Mouse (Mus musculus) kidney, adult 11 months (tissue): ENCODE measurements around the gene E130308A19Rik.

Experiments used
- DNase-seq: peaks from one replicate; pipeline ENCODE4 v3.0.0; 2022

The E130308A19Rik gene

DNA sequence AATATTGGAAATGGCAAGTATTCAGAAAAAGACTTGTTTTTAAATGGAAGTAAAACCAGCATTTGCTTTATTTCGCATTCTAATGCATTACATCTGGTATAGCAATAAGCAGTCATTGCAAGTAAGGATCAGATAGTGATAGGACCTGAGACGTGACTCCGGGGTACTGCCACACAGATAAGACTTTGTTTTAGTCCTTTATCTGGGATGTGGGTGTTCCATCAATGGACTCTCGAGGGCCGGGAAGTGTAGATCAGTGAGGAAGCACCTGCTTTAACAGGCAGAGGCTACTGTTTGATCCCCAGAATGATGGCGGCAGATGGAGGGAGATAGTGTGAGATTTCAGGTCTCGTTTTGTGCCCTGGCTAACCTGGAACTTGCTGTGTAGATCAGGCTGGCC is 105.5 kb downstream of the E130308A19Rik start:
- DNase-seq: no peak

DNA sequence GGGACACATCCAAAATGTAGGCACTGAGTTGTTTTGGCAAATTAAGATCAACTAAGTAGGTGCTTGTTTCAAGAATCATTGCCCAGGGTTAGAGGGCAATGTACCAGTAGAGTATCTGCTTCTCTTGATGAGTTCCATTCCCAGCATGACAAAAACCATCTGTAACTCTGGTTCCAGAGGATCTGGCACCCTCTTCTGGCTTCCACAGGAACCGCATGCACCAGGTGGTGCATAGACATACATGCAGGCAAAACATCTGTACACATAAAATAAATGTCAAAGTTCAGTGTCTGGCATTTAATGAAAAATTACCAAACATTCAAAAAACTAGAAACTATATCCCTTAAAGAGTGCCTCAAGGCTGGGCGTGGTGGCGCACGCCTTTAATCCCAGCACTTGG is 113.3 kb downstream of the E130308A19Rik start:
- no peak for DNase-seq

DNA sequence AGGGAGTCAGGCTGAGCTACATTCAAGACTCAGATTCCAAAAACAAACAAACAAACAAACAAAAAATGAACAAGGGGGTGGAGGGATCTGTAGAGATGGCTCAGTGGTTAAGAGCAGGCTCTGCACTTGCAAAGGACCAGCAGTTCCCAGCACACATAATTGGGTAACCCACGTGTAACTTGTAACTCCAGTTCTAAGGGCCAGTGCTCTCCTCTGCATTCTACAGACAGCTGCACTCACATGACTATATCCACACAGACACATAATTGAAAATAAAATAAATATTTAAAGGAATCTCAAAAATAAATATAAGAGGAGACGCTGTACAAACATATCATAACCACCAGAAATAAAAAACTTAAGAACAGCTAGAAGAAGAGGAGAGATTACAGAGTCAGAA is 113.9 kb downstream of the E130308A19Rik start:
- DNase-seq: no peak

DNA sequence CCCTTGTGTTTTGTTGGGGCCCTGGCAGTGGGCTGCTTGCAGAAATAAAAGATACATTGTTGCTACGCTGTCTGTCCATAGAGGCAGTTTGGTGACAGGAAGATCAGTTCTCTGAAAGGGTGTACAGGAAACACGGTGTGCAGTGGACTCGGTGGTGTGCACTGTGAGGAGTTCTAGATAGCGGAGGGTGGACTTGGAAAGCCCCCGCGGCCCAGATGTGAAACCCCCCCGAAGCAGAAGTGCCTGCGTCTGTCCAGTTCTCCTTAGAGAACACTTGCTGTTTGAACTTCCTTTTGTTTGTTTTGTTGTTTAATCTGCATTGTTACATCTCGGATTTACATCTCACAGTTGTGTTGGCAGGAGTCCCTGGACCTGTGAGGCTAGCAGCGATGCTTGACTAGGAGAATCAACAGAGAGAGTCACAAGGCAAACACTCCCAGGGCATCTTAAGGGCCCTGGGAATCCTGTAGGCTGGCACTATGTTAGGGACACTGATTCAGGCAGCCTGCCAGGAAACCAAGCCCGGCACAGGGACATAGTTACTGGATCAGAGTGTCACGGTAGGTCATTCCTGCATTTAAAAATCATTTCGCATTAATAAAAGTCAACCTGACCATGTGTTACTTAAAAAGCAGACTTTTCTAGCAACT is 127.6 kb downstream of the E130308A19Rik start:
- no peak for DNase-seq

DNA sequence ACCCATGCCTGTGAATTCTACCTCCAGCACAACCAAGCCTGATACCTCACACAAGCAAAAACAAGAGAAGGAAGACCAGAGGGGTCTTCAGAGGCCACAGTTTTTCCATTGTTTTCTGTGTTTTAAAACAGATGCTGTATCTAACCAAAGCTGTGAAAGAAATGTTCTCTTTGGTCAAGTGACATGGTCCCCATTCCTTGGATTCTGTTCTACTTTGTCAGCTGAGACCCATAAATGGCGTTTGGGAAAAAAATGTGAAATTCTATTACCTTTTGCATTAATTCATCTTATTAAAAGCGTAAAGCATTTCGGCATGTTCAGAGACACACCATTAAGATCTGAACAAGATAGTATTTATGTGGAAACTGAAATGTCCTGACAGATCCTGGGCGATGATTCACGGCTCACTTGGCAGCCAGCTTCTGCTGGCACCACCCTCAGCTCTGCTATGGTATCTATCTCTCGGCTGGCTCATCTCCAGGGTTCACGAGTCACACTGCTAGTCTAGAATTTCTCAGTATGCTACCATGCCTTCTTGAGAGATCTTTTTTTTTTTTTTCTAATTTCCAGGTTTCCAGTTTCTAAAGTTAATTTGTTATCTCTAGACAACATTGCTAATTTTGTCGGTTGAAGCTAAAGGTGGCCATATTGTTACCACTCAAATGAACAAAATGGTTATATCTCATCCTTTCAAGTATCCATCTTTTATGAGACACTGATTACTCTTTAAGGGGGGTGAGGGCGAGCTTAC is 130.5 kb downstream of the E130308A19Rik start:
- peak; percentile 53 for DNase-seq

DNA sequence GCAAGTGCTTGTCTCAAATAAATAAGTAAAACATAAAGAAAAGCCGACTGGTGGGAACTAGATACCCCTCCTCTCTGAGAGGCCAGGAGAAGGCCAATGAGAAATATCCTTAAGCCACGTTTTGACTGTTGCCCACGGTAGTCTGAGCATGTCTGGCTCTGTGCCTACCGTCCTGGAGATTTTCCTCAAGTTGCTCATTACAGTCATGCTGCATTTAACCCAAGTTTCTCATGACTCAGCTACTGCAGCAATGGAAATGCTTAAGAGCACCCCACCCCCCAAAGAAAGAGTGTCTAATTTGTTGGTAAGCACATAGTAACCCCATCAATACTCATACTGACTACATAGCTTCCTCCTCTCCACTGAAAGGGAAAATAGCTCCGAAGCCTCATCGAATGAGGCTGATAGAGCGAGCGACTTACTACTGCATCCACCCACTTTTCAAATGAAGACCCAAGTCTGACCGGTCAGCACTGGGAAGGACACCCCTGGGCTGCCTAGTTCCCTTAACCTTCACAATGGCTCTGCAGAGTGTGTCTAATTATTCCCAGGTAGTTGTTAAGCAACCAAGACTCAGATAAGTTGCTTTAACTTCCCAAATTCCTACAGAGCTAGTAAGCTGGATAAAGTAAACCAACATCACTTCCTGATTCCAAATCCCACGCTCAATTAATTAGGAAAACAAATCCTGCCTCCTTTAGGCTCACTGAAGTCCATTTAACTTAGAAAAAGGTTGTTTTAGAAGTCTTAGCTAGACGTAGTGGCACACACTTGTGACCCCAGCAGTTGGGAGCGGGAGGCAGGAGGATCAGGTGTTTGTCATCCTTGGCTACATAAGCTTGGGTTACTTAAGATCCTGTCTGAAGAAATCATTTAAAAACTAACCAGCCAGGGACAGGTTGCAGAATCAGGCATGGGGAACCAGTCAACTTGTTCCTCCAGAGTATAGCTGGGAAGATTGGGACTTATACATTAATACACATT is 131.7 kb downstream of the E130308A19Rik start:
- peak; percentile 31 for DNase-seq

DNA sequence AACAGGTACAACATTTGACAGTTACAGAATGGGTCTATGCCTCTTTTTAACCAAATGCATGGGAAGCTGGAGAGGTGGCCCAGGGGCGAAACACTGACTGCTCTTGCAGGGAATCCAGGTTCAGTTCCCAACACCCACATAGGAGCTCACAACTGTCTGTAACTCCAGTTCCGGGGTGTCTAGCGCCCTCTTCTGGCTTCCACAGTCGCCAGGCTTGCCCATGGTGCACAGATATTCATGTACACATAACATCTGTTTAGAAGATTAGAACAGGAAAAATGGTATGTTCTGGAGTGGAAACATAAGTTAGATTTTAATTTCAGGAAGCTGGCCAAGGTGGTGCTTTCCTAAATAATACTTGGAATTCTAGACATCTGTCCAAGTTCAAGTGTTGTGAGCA is 134.0 kb downstream of the E130308A19Rik start:
- no peak for DNase-seq

DNA sequence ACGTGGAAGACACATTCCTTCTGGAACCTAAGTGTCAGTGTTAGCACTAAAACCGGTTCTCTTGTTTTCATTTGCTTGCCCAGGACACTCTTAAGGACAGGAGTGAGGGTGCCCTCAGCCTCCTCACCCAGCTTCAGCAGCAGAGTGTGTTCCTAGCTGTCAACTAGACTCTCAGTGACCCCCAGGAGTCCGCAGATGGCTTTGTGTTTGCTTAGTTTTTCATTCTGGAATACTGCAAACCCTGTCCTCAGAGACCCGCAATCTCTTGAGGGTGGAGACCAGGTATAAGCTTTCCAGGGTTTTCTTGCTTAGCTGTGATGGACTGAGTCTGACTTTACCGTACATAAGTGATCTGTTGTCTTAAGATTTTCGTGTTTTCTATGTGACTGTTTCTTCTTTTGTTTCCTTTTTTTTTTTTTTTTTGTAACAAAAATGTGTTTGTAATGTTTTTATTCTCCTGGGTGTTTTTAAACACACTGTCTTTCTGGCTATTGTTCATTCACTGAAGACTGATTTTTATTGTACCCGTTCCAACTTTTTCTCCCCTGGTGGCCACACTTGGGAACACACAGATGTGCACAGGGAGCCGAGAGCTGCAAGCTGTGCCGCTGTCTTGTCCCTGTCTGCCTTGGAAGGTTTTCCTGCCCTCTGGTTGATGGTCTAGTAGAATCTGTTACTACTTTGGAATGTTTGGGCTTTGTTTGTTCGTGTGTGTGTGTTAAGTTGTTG is 134.8 kb downstream of the E130308A19Rik start:
- no peak for DNase-seq

DNA sequence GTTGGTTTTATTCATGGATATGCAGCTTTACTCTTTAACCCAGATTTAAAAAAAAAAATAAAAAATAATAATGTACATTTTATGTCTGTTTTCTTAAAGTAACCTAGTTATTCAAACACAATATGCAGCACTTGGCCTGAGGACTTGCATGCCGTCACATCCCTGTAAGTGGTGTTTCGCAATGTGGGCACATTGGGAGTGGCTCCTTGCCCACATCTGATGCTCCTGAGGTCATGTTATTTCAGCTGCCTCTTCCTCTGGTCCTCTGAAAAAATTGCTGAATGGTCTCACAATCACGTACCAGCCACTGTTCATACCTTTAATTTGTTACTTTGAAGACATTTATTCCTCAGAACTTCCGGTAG is 135.3 kb downstream of the E130308A19Rik start:
- DNase-seq: no peak

DNA sequence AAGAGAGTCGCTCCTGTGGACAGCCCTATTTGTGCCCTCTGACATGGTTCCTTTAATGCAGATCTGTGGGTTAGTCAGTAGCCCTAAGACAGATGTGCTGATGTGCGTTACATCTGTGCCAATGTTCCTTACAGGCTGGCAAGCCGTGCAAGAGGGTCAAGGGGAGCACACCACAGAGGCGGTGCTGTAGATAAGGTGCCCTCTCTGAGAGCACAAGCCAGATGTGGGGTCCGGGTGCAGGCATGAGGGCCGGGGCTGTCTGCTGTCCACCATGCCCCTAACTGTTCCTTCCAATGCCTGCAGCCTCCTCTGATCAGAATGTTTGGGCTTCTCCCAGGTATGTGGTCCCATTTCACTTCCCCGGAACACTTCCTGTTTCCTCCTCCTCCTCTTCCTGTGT is 138.9 kb downstream of the E130308A19Rik start:
- no peak for DNase-seq

DNA sequence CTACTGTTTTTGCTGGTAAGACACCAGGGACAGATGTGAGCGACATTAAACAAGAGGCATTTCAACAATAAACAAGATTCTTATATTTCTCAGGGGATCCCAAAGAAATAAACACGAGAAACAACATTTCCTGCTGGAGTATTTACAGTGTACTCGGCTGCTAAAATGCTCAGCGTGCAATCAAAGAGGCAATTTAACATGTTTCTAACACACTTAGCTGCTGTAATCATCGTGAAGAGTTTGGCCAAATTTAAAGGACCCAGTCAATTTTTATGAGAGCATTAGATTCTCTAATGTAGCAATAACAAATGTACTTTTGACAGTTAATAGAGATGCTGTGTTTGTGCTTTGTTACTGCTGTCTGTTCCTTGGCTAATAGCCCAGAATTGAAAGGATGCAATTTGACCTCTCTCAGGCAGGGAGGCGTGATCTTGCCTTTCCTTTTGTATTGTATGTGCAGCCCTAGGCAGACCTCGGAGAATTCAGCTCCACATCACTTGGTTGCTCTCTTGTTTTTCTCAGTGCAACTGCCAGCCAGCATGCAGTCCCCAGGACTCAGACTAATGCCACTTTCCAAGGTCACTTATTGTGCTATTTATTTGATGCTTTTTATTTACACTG is 139.5 kb downstream of the E130308A19Rik start:
- no peak for DNase-seq

DNA sequence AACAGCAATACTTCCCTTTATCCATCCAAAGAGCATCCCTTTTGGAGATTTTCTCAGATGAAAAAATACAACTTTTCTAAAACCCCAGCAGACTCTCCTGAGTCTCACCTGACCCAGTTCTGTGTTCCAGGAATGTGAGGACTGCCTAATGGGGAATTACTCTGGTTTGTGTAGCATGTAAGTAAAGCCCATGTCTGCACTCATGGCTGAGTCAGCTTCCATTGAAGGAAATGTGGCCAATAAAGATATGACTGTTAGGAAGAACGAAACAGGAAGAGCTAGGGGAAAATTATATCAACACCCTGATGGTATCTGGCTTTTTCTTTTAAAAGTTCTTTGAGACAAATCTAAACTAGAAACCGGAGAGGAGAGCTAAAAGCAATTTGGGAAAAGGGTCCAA is 141.7 kb downstream of the E130308A19Rik start:
- DNase-seq: no peak

DNA sequence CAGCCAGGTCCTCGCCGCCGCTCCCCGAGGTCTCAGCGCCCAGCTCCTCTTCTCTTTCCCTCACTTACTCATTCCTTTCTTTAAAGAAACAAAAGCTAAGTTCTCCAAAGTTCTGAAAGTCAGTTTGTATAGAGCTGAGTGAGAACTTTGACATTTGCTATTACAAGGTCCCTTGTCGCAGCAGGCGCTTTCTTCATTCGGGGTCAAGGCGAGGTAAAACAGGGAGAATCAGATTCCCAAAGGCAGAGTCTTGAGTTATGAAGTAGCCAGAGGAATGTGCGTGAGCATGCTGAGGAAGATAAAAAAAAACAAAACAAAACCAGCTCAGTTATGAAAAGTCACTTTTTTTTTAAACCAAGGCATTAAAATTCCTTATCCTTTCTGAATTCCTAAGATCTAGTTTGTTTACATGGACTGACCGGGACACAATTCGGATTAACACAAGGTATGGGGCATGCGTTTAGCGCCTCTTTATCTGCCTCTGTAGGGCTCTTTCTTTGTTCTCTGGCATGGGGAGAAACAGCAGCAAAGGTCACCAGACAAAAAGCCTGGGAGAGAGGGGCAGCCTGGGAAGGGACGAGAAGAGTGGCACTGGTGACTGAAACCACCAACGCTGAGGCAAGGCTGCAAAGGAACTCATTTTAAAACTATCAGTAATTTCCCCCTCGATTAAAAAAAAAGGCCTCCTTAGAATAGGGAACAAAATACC is 146.3 kb downstream of the E130308A19Rik start:
- no peak for DNase-seq

DNA sequence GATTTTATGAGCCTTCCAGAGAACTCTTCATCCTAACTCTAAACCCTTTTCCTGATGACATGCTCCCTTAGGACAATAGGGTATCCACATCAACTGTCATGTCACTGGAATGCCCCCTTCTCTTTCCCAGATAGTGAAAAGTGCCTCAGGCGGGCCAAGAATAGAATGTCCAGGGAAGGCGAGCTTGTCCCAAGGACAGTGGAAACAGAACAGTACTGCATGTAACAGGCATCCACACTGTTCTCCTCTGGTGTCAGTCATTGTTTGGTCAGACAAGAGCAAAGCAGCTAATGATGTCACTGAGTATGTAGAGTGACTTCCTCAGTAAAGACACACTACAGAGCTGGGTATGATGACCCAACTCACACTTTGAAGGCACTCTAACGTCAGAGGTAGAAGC is 151.8 kb downstream of the E130308A19Rik start:
- no peak for DNase-seq

DNA sequence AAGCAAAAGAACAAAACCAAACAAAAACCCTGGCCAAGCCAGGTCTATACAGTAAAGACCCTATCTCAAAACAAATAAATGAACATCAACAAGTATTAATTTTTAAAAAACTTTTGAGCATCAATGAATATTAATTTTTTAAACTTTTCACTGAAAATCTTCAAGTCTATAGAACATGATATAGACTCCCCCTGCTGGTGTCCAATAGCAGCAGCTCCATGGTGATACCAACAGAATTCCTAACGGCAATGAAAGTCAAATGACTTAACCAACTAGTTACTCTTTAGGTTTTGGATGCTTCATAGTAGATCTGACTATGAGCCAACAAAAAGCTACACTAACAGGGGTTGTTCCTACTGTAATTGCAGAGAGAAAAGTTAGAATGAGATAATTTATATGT is 154.6 kb downstream of the E130308A19Rik start:
- no peak for DNase-seq

DNA sequence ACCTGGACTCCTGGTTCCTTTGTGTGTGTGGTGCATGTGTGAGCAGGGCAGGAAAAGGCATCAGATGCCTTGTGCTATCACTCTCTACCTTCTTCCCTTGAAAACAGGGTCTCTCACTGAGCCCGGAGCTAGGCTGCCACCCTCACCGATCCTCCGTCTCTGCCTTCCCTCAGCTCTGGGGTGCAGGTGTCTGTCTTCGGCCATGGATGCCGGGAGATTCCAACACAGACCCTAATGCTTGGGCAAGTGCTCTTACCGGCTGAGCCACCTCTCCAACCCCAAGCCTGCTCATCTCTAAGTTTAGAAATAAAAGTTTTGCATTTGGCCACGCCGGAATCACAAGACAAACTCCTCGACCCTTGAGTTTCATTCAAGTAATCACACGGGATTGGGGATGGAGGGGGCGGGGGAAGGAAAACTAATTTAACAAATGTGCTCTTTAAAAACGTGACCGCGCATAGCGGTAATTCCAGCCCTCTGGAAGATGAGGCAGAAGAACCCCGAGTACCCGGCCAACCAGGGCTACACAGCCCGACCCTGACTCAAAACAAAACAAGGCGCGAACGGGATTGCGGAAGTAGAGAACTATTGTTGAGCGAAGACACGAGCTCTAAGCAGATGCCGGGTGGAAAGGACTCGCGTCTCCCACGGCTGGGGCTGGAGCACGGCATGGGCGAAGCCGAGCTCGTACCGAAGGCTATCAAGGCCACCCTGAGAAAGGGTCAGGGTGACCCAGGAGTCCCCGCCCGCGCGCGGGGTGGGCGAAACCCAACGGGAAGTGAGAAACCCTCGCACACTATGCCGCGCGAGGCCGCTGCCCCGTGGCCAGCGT is 157.1 kb downstream of the E130308A19Rik start:
- DNase-seq: no peak

DNA sequence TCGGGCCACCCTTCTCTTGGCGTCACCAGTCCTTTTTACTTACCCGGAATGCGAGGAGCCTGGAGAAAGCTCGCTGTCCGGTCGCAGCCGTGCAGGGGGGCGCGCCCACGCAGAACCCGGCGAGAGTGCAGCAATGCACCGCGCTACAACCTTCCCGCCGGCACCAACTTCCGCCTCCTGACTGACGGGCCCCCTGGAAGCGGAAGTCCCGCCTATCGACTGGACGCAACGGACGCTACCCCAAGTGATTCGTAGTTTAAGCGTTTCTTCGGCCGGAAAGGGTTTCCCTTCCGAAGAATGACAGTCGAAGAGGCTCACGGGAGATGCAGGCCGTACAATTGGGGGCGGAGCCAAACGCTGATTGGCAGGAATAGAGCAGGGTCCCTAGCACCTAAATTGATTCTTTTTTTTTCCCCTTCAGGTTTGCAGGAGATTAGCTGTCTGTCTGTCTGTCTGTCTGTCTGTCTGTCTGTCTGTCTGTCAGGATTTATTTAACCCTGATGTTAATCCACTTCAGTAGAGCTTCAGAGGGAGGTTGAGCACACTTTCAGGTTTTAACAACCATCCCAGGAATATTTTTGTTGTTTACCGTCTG is 157.8 kb downstream of the E130308A19Rik start:
- peak; percentile 96 for DNase-seq

DNA sequence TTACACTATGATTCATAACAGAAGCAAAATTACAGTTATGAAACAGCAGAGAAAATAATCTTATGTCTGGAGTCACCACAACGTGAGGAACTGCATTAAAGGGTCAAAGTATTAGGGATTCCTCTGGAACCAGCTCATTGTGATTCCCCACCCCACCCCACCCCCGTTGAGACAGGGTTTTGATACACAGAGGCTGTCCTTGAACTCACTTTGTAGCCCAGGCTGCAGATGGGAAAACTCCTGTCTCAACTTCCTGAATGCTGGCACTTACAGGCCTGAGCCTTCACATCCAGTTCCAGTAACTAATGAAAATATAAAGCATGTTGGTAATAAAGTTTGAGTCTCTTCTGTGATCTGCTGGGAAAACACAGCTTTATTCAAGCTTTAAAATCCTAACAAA is 159.4 kb downstream of the E130308A19Rik start:
- no peak for DNase-seq

DNA sequence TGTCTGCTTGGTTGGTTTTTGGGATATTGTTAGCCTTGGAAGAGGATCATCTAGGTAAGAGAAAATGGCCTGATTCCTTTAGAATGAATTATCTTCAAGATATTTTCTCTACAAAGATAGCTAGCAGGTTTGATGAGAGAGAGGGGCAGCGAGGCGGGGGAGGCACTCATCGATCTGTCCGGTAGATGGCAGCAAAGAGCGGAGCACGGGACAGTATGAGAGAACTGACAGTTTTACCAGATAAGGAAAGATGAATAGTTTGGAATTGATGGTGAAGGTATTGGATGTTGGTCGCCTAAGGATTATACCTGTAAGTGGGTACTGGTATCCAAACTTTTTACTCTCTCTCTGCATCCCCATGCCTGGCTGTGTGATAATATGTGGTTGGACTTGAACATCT is 160.7 kb downstream of the E130308A19Rik start:
- peak; percentile 30 for DNase-seq

DNA sequence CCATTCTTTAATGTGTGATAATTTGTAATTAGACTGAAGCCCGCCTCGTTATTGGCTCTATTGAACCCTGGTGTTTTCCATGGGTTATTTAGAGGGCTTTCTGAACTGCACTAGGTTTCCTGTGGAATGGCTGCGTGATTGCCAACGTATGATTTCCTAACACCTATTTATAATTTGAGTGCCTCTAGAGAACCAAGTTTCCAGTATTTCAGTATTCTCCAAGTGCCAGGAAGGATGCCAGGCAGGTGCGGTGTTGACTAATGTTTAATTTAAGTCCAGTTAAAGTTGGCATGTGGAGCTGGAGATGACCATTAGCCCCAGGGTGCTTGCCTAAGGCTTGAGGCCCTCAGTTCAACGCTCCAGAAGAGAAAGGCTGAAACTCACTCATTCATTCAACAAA is 161.1 kb downstream of the E130308A19Rik start:
- peak; percentile 31 for DNase-seq
